Mouse (Mus musculus) layer of hippocampus, adult 11-12 months (tissue): ENCODE results near the gene Mrps31.

Experiments used
- DNase-seq: peaks from one replicate; pipeline ENCODE4 v3.0.0; 2022; ENCODE audit warnings: low spot score

The Mrps31 gene

DNA sequence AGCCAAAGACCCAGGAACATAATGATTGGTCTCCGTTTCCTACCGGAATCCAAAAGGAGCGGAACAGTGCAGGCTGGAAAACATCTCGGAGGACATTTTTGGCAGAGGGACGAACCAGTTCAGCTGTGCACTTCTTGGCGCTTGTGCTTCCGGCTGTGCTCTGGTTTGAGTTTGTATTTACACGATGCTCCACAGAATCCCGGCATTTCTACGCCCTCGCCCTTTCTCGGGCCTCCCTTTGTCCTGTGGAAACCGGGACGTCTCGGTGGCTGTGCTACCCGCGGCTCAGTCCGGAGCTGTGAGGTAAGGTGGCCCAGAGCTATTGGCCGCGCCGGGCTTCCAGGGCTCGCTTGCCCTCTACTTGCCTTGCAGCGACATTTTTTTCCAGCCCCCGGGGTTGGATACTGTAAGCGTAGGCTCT, at the start of gene Mrps31:
Gene Mrps31, plus strand, starts transcription at position 80 of the 421 bp plus-strand sequence.
- peak; percentile 87 for DNase-seq

DNA sequence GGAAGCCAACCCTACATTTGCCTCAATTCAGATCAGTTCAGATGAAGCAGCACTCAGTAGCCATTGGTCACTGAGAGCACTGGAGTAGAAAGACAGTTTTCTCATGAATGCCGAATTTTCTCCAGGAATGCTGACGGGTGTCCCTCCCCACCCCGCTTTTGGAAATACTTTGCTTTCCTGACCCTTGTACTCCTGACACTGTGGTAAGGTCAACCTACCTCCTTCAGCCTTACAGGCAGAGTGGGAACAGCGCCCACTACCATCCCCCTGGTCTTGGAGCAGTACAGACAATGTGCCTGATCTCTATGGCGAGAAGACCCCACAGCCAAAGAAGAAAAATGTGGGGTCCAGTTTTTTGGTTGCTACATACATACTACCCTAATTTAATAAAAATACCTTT, 34.9 kb upstream of the Mrps31 start:
- no peak for DNase-seq

DNA sequence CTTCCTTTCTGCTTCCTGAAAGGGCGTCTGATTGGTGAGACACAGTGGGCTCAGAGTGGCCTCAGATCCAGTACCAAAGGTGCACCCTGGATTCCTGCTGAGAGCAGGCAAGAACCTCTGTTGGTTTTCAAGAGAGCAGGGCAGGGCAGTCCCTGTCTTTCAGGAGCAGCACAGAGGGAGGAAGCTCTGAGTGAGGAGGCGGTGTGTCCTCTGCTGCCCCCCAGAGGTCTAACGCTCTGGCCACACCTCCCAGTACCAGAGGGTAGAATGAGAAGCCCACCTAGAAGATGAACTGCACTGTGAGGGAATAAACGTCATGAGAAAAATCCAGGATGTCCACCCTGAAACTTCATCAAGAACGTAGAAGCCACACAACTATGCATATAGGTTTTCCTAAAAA, 34.3 kb upstream of the Mrps31 start:
- peak; percentile 36 for DNase-seq

DNA sequence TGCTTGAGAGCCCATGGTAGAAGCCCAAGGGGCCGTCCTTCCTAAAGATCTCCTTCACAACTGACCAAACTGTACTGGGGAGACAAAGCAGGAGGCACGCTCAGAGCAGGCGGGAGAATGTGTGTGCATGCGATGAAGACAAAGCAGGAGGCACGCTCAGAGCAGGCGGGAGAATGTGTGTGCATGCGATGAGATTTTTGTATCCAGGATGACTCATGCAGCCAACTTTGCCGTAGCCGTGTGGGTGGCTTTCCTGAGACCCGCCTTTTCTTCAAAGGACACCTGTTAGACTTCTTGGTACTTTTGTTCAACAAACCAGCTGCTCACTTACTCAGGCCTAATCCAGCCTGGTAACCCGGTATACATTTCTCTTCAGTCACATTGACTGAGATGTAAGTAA, 30.2 kb upstream of the Mrps31 start:
- no peak for DNase-seq

DNA sequence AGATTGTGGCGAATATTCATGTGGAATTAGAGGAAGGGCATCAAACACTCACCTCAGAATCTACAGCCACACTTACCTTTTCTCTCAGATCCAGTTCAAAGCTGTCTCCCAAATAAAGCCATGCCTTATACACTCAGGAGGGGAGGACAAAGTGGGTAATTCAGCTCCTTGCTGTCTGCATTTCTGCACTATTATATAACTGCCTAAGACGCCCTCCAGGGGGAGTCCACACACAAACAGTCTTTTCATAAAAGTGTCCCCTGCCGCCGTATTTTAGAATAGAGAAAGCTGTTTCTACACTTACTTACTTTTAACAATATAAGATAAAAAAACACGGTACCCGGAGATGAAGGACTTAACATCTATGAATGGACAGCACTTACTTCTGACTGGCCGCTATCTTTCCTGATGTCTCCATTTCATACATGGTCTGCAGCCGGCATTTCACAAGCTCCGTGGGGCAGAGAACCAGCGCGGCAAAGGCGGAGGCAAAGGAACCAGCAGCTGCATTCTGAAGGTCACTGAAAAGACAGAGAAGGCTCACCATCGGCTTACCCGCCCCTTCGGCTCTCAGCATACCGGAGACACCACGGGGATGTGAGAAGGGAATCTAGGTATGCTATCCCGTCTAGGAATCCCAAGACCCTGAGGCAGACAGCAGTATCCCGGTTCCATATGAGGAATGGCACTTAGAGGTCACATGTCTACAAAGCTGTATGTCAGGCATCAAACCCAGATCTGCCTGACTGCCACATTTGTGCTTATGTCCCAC, 28.2 kb upstream of the Mrps31 start:
- no peak for DNase-seq

DNA sequence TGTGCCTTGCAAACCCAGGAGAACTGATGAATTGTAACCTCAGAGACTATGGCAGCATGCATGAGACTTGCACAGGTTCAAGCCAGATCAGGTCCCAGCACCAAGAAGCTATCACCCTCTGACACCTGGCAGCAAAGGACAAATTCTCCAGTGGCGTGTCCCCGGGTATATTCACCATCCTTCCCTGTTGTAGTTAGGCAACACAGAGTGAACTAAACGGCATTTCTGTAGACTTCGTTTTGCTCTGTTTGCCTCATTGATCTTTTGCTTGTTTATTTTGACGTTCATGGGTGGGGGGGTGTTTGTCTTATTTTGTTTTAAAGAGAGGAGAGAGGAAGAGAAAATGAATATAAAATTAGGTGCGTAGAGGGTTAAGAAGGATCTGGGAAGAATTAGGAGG, 26.0 kb upstream of the Mrps31 start:
- DNase-seq = no peak

DNA sequence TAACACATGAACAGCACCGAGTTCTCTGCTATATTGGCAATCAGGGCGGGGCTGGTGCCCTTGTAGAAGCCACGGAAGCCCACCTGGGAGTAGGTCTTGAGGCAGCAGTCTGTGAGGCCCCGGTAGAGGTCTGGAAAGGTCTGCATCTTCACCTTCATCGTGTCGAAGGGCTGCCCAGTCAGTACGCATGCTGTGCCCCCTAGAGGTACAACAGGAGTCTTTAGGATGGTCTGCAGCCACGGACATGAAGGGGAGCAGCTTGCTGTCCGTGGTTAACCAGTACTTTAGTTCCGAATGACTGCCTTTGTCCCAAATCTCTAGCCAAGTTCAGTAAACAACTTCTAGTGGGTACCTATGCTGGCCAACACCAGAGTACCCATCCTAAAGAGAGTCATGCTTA, 21.3 kb upstream of the Mrps31 start:
- DNase-seq = no peak

DNA sequence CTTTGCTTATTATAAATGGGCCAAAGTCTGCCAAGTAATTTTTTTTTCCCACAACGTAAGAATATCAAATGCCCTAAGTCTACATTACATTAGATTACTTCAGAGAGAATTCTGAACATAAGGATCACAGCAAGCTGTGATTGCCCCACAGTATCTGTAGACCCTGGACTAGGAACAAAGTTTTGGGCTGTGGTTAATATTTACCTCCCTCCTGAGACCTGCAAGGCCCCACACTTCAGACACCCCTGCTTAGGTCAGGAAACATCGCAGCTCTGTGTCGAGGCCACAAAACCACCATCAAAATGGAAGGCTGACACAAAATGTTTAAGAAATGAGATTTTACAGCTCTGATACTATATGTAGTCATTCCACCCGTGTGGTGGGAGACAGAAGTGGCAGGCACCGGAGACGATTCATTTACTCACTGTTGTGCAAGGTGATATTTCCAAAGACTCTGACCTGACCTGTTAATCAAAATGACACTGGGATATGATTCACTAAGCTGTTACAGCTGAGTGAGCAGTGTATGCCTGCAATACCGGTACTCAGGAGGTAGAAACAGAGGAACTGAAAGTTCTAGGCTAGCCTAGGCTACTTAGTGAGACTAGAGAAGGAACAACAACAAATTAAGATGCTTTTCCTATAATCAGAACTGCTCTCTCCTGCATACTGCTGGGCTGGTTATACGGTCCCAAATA, 20.2 kb upstream of the Mrps31 start:
- no peak for DNase-seq

DNA sequence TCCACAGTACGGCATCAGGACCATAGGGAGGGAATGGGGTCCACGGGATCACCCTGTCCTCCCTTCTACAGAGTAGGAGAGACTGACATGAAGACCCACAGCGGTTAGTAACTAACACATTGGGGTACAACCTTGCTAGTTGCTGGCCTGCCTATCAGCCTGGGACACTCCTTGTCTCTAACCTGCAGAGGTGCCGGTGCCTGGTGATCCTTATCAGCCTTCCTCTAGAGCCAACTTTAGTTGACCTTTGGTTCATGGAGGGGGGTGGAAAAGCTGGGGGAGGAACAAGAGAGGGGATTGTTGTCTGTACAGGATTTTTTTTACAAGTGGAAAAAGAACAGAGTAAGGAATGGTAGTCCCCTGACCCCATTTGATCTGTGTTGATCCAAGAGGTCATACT, 16.7 kb upstream of the Mrps31 start:
- DNase-seq = no peak

DNA sequence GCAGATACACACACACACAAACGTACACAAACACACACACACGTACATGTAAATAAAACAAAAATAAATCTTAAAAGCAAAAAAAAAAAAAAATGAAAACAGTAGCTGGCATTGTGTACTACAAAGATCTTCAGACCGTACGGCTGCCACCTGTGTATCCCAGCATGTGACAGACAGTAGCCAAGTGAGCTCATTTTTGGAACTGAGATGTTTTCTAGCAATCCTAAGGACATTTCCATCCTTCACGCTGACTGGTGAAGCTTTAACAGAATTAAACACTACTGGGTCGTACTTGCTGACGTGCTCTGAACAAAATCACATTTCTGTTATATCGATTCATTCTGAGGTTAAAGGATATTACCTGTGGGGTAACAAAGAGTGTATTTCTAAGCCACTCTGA, 15.9 kb upstream of the Mrps31 start:
- DNase-seq = no peak

DNA sequence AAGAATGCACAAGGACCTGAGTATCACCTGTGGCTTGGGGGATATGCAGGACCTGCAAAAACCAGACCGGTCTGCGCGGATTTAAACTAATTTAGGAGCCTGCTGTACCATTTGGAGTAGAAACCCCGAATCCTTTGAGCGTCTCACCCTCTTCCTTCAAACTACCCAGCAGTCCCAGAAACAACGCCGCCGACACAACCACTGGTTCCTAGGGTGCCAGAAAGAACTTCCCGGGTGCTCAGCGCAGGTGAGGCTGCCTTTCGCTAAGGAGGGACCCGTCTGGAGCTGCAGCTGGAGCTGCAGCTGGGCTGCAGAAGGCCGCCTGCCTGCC, 13.4 kb upstream of the Mrps31 start:
- no peak for DNase-seq

DNA sequence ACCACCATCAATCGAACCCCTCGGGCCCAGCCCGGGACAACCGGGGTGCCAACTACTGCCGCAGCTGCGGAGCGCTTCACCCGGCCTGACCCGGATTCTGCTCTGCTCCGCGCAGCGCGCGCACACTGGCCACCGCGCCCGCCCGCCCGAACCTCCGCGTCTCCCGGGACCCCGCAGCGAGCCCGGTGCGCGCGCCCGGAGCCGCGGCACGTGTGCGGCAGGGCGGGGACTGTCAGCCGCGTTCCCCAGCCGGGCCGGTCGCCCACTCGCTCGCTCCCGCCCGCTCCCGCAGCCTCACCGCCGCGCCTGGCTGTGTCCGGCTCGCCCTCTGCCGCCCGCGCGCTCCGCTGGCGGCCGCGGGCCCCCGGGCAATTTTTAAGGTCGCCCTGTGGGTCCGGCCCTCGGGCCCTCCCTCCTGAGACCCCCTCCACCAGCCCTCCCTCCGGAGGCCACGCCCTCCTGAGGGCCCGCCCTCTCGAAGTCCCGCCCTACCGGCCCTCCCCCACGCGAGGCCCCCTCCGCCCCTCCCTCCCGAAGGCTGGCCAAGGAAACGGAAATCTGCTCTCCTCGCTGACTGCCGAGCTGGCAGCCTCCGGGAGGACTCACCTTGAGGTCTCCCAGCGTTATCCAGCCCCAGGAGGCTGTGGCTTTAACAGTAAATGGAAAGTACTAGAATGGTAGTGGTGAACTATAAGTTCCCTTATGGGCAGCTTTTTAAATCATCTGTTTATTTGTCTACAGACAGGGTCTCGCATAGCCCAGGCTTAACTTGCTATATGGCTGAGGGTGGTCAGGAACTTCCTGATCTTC, 12.8 kb upstream of the Mrps31 start, which contains the start of gene Slc25a15:
Gene Slc25a15, minus strand, starts transcription at position 456 of the 810 bp plus-strand sequence.
- peak; percentile 82 for DNase-seq

DNA sequence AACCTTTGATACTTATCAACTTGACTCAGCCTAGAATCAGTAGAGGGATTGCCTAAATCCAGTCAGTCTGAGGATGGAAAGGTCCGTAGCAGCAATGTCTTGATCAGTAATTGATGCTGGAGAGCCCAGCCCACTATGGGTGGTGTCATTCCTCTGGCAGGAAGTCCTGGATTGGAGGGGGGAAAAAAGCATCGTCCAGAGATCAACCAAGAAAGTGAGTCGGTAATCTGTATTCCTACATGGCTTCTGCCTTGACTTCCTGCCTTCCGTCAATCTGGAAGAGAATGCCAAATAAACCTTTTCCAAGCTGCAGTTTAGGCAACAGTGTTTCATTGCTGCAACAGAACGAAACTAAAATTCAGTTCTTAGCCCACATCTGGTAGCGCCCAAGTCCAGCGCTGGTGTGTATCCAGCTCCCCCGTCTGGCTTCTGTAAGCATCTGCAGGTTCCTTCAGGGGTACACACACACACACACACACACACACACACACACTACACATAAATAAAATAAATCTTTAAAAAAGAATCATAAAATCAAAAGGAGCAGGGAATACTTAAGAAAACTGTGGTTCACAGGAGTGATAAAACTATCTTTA, 11.8 kb upstream of the Mrps31 start:
- DNase-seq = no peak

DNA sequence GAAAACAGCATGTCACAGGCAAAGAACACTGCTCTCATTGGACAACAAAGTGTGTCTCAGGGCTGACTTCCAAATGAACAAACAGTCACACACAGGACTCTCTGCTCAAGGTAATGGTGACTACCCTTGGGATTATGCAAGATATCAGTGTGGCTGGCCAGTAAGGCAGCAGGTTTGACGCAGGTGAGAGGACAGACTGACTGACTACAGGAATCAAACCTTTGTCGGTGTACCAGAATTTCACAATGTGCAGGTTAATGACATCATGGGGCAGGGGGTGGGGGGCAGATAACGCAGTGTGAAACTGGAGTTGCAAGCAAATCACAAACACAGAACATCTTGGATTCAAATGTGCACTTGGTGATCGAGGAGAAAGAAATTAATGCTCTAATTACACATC, 10.6 kb upstream of the Mrps31 start:
- no peak for DNase-seq

DNA sequence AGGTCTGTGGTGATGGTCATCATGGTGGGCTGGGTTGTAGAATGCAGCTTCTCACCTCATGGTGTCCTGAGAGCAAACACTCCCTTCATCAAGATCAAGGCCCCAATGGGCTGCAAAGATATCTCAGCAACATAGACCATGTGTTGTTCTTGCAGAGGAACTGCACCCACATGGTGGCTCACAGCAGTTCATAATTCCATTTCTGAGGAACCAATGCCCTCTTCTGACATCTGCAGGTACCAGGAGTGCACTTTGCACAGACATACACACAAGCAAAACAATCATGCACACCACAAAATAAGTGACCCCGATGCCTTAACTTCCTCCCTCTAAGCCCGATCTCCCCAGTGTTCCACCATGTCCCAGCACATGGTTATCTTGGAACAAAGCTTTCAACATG, 7.9 kb upstream of the Mrps31 start:
- DNase-seq = no peak

DNA sequence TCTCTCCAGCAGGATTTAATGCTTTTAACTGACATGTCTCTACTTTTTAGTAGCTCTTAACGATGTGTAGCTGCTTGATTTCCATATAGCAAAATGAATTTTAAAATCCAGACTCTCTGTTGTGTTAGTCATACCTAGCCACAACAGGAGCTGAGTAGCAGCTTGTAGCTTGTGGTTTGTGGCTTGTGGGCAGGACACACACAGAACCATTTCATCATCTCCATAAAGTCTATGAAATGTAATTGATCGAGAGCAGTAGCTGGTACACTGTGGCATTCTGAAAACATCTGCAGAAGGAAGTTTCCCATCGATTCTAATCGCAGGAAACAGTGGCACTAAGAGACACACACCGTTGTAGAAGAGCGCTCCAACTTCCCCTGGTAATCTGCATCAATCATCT, 5.4 kb upstream of the Mrps31 start:
- DNase-seq = no peak

DNA sequence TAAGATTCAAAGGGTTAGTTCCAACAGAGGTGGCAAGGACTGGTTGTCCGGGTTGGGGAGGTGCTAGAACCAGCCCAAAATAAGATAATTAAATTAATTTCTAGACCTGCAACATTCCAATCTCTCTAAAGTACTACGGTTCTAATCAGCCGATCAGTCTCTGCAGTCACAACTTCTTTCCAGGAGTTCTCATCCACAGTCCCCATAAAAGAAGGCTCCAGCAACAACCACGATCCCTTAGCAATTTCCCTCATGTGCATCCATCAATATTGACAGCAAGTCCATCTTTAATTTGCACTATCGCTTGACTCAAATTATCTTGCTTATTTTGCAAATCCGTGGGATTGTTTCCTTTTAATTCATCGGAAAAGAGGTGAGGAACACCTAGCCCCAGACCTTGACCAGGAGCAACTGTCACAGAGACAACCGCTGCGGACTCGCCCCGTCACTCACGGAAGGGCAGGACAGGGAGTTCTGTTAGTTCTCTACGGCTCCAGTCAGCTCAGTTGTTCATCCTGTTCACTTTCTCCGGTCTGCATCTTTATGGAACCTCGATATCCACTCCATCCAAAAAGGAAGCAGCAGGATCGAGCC, 376 bp upstream of the Mrps31 start:
- DNase-seq = no peak

DNA sequence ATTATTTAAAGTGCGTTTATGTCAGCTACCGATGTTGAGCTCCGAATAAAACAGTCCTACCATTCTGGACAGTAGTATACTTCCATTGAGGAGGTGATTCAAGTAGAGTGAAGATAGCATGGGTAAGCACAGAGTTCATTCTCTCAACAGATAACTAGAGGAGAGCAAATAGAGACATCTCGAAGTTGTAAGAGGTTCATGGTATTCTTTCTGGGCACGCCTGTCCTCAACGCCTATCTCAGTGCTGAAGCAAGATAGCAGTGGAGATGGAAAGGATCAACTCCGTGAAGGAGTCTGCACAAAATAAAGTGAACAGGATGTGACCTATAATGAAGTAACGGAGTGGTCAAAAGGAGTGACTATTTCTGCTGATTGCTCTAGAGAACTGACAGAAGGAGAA, 810 bp downstream of the Mrps31 start:
- DNase-seq = no peak
